Mouse (Mus musculus) forebrain, postnatal 0 days (tissue): ENCODE data around the gene Olfr164. TPM values are rescaled to one million over a fixed set of nuclear protein-coding genes. Genes with fewer than 3 reads are reported as not detected.
A peak's percentile ranks its signal among the peaks of the same experiment; 100 is the strongest.

Experiments
- ATAC-seq: fragments of 200-750 bp; cut with Nextera tagmentation; 2 replicates; pipeline ENCODE4 v1.8.0; 2017; ENCODE audit warnings: mild to moderate bottlenecking, moderate library complexity
- DNase-seq: peaks from one replicate; pipeline ENCODE4 v3.0.0-alpha.2; 2015
- H3K27ac ChIP-seq: fragments of 300-500 bp; sonication (generic); 2 replicates; pipeline ENCODE4 v1.5.1; 2014; ENCODE audit warnings: low read depth, mild to moderate bottlenecking, antibody characterized with exemption, low read length, moderate library complexity, mixed read lengths
- H3K27me3 ChIP-seq: fragments of 300-500 bp; sonication (generic); 2 replicates; pipeline ENCODE4 v1.6.1; 2014; ENCODE audit warnings: mild to moderate bottlenecking, low read length, mixed read lengths; ENCODE audit not compliant: insufficient read depth
- H3K36me3 ChIP-seq: fragments of 300-500 bp; sonication (generic); 2 replicates; pipeline ENCODE4 v1.6.1; 2014; ENCODE audit warnings: mild to moderate bottlenecking, moderate library complexity; ENCODE audit not compliant: insufficient read depth
- H3K4me1 ChIP-seq: fragments of 300-500 bp; sonication (generic); 2 replicates; pipeline ENCODE4 v1.6.1; 2014; ENCODE audit warnings: antibody characterized with exemption; ENCODE audit not compliant: insufficient read depth
- H3K4me2 ChIP-seq: fragments of 300-500 bp; sonication (generic); 2 replicates; pipeline ENCODE4 v1.6.1; 2014; ENCODE audit warnings: low read depth, mild to moderate bottlenecking, moderate library complexity
- H3K4me3 ChIP-seq: fragments of 300-500 bp; sonication (generic); 2 replicates; pipeline ENCODE4 v1.5.1; 2014; ENCODE audit warnings: low read depth, low read length, mixed read lengths
- H3K9ac ChIP-seq: fragments of 300-500 bp; sonication (generic); 2 replicates; pipeline ENCODE4 v1.6.1; 2014; ENCODE audit warnings: mild to moderate bottlenecking
- H3K9me3 ChIP-seq: fragments of 300-500 bp; sonication (generic); 2 replicates; pipeline ENCODE4 v1.6.1; 2016; ENCODE audit warnings: low read length
- CTCF ChIP-seq: sonication (generic); IDR thresholded peaks from 2 replicates; pipeline ENCODE4 v1.5.1; 2016; ENCODE audit warnings: antibody characterized with exemption, control low read depth, low read depth
- WGBS: fragments of 180-500 bp; shearing (Covaris S2); extraction: QIAGEN DNeasy Blood & Tissue Kit; methylation state at CpG from one replicate; pipeline ENCODE4 v1.1.7; 2014; 5-methylcytosine and 5-hydroxymethylcytosine counted together
- polyA plus RNA-seq: library from polyadenylated mRNA; unstranded; fragments of >200 nt; fragmentation: Nextera tagmentation; extraction: Ambion mirVana; gene quantifications from 2 replicates; pipeline ENCODE4 v1.2.1, GENCODE M21; 2015
- total RNA-seq: library from RNA; depleted of rRNA; stranded (reverse); fragments of >200 nt; gene quantifications from 2 replicates; pipeline ENCODE4 v1.2.3, GENCODE M21; 2014; rRNA removed

Olfr164 gene
- total RNA-seq (not detected in 2 replicates), polyA plus RNA-seq (not detected in 2 replicates)

DNA sequence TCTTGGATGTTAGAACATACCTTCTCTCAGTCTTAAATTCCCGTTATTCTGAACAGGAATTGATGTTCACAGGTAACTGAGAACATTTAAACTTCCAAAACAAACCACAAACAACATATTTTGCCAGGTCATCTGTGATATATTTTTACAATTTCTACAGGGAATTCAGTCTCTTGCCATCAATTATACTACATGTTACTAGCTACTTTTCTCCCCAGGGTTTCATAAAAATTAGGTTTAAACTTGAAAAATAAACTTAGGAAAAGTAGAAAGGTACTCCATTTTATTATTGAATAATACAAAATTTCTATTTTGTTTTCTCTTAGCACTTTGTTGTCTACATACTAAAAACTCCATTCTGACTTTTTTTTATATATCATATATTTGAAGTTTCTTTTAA, at the start of gene Olfr164:
TSS of gene Olfr164 (minus strand) at position 101 of the 400 bp plus-strand sequence.
- Histone ChIP-seq H3K4me3 (no peak within 1 kb of the TSS), H3K9ac (no peak within 1 kb of the TSS), H3K27ac (no peak within 1 kb of the TSS), H3K27me3 (no peaks in the 10 kb centered on the region), H3K4me2 (no peak within 1 kb of the TSS), H3K4me1 (no peaks in the 10 kb centered on the region), H3K9me3 (no peaks in the 10 kb centered on the region), H3K36me3 (no peaks in the 10 kb centered on the region)
- DNase-seq (no peak), ATAC-seq (no peak)
- WGBS = 46% methylated on average over 1 of the region's 1 CpGs
- TF ChIP-seq CTCF = no peak

- H3K4me3 ChIP-seq = no peak overlapping the region
- H3K9me3 ChIP-seq = no peaks in the 10 kb centered on the region
- H3K27me3 ChIP-seq = no peaks in the 10 kb centered on the region
- no peak for DNase-seq
- no peaks in the 10 kb centered on the region for H3K4me1 ChIP-seq
- no peak overlapping the region for H3K9ac ChIP-seq
- TF ChIP-seq CTCF = no peak
- H3K36me3 ChIP-seq = no peaks in the 10 kb centered on the region
- WGBS = 93% methylated on average over 6 of the region's 6 CpGs
- no peak overlapping the region for H3K27ac ChIP-seq
- H3K4me2 ChIP-seq = no peak overlapping the region
- ATAC-seq = no peak
Observed at GRCm38 (mm10) chr16:19349111-19349510, 35.2 kb upstream of the Olfr164 start.

DNA sequence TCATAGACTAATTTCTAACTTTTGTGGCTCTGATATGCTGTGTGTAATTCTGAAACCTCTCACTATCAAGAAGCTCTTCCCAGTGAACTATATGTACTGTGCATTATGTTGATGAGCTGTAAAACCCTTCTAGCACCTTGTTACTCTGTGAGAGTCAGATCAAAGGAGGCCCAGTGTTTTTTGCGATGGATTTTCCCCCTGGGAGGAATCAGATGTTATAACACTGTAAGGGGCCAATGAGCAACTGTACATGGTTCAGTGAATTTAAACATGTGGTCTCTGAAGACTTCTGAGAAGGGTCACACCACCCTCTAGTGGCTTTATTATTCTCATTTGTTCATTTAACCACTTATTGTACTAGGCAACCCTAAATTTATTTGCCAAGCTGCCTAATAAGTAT, 50.6 kb downstream of the Olfr164 start:
- H3K27ac ChIP-seq = no peak overlapping the region
- no peak for TF ChIP-seq CTCF
- H3K36me3 ChIP-seq = no peaks in the 10 kb centered on the region
- ATAC-seq = no peak
- DNase-seq = peak; percentile 1
- H3K4me1 ChIP-seq = no peaks in the 10 kb centered on the region
- no peaks in the 10 kb centered on the region for H3K9me3 ChIP-seq
- H3K27me3 ChIP-seq = no peaks in the 10 kb centered on the region
- H3K9ac ChIP-seq = no peak overlapping the region
- H3K4me3 ChIP-seq = no peak overlapping the region
- WGBS = 28% methylated on average over 1 of the region's 1 CpGs
- no peak overlapping the region for H3K4me2 ChIP-seq

- ATAC-seq = no peak
- Histone ChIP-seq H3K36me3 (no peaks in the 10 kb centered on the region), H3K27me3 (no peaks in the 10 kb centered on the region), H3K27ac (no peak overlapping the region), H3K4me3 (no peak overlapping the region), H3K9me3 (no peaks in the 10 kb centered on the region), H3K4me1 (no peaks in the 10 kb centered on the region), H3K9ac (no peak overlapping the region), H3K4me2 (no peak overlapping the region)
- no peak for DNase-seq
- 66% methylated on average over 1 of the region's 1 CpGs for WGBS
- TF ChIP-seq CTCF = no peak
Observed at GRCm38 (mm10) chr16:19260780-19261179, 53.1 kb downstream of the Olfr164 start.

GRCm38 (mm10) chr16:19245835-19246234, 68.0 kb downstream of the Olfr164 start:
- Histone ChIP-seq H3K4me1 (no peaks in the 10 kb centered on the region), H3K4me3 (no peak overlapping the region), H3K4me2 (no peak overlapping the region), H3K27ac (no peak overlapping the region), H3K9me3 (no peaks in the 10 kb centered on the region), H3K27me3 (no peaks in the 10 kb centered on the region), H3K36me3 (no peaks in the 10 kb centered on the region), H3K9ac (no peak overlapping the region)
- DNase-seq = no peak
- 79% methylated on average over 1 of the region's 1 CpGs for WGBS
- no peak for ATAC-seq
- no peak for TF ChIP-seq CTCF

DNA sequence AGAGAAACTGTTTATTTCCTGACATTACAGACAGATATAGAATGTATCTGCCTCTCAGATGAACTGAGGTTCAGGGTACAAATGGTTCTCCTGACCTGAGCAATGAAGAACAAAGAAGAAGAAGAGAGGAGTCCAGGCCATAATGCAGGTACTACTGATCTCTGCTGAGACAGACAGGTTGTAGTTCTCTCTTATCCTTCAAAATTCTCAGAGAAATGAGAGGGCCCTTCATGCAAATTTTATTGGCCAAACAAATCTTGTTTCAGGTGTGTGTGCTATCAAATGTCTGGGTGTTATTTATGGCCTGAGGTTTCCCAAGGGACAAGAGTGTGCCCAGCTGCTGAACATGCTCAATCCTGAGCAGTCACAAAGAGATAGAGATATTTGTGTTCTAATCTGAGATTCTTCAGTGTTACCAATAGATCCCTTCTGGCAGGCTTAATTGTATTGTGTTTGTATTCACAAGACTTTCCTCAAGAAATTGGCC, 72.3 kb downstream of the Olfr164 start:
- no peak for DNase-seq
- H3K9ac ChIP-seq = no peak overlapping the region
- H3K27me3 ChIP-seq = no peaks in the 10 kb centered on the region
- no peaks in the 10 kb centered on the region for H3K9me3 ChIP-seq
- TF ChIP-seq CTCF = no peak
- ATAC-seq = no peak
- H3K4me1 ChIP-seq = no peaks in the 10 kb centered on the region
- H3K4me3 ChIP-seq = no peak overlapping the region
- H3K4me2 ChIP-seq = no peak overlapping the region
- H3K27ac ChIP-seq = no peak overlapping the region
- no peaks in the 10 kb centered on the region for H3K36me3 ChIP-seq

- no peaks in the 10 kb centered on the region for H3K9me3 ChIP-seq
- 83% methylated on average over 6 of the region's 6 CpGs for WGBS
- H3K9ac ChIP-seq = no peak overlapping the region
- no peak overlapping the region for H3K27ac ChIP-seq
- no peak overlapping the region for H3K4me3 ChIP-seq
- no peaks in the 10 kb centered on the region for H3K4me1 ChIP-seq
- TF ChIP-seq CTCF = no peak
- no peak for ATAC-seq
- no peak overlapping the region for H3K4me2 ChIP-seq
- H3K36me3 ChIP-seq = no peaks in the 10 kb centered on the region
- no peak for DNase-seq
- no peaks in the 10 kb centered on the region for H3K27me3 ChIP-seq
Observed at GRCm38 (mm10) chr16:19240792-19241538, 72.9 kb downstream of the Olfr164 start.
